In genomic region chr15:8767624-8768571, GRCm38 (mm10) we compare ENCODE assay signal across 20 mouse cellular contexts. TPM values are rescaled to one million over a fixed set of nuclear protein-coding genes. Genes with fewer than 3 reads are reported as not detected.
A peak's percentile ranks its signal among the peaks of the same experiment; 100 is the strongest.
DNase-seq lines count a peak whose midpoint lies in the region; ATAC-seq and TF ChIP-seq lines count a peak whose summit lies in the region.
"Had no signal": no experiment of that assay in that cellular context is flagged by ENCODE, and none has a peak within 500 bp of the region (broad histone marks: within the 10 kb centered on the region; RNA-seq: fewer than 3 reads in every experiment).

No protein-coding gene starts in this region.

- H3K9me3 ChIP-seq in liver, embryonic 12.5 days (replicated peaks): no peaks in the 10 kb centered on the region
- H3K9me3 ChIP-seq in liver, embryonic 16.5 days (replicated peaks; ENCODE audit: control insufficient read depth, low read length): no peaks in the 10 kb centered on the region
- H3K9me3 ChIP-seq in forebrain, postnatal 0 days (ENCODE audit: low read length): no peaks in the 10 kb centered on the region
- H3K9me3 ChIP-seq: embryonic facial prominence, embryonic 12.5 days; forebrain, embryonic 15.5 days; heart, embryonic 10.5 days; hindbrain, embryonic 13.5 days had no signal

- H3K4me3 ChIP-seq in liver, embryonic 12.5 days: no peak overlapping the region
- H3K4me3 ChIP-seq in liver, embryonic 16.5 days (ENCODE audit: low read depth, low read length): no peak overlapping the region
- no peak overlapping the region for H3K4me3 ChIP-seq in forebrain, postnatal 0 days (ENCODE audit: low read depth, low read length)
- H3K4me3 ChIP-seq: embryonic facial prominence, embryonic 12.5 days; forebrain, embryonic 15.5 days; heart, embryonic 10.5 days; hindbrain, embryonic 13.5 days had no signal

- H3K27ac ChIP-seq in liver, embryonic 12.5 days: peak overlapping the region; percentile 76
- H3K27ac ChIP-seq in liver, embryonic 16.5 days (ENCODE audit: low read length): peak overlapping the region; percentile 77
- no peak overlapping the region for H3K27ac ChIP-seq in forebrain, postnatal 0 days (ENCODE audit: low read depth, low read length)
- H3K27ac ChIP-seq: embryonic facial prominence, embryonic 12.5 days; forebrain, embryonic 15.5 days; heart, embryonic 10.5 days; hindbrain, embryonic 13.5 days had no signal

- H3K9ac ChIP-seq in liver, embryonic 12.5 days: 0 out of 2 replicates have a peak overlapping the region, but pooled peaks have one; percentile 29
- H3K9ac ChIP-seq in liver, embryonic 16.5 days (ENCODE audit: low read depth, low read length): no peak overlapping the region
- H3K9ac ChIP-seq in forebrain, postnatal 0 days: no peak overlapping the region
- H3K9ac ChIP-seq: embryonic facial prominence, embryonic 12.5 days; forebrain, embryonic 15.5 days; hindbrain, embryonic 13.5 days had no signal

- WGBS in liver, embryonic 12.5 days (ENCODE audit: insufficient replicate concordance): 48% methylated on average over 16 of the region's 16 CpGs
- WGBS in liver, embryonic 16.5 days (ENCODE audit: insufficient replicate concordance): 48% methylated on average over 16 of the region's 16 CpGs
- 94% methylated on average over 16 of the region's 16 CpGs for WGBS in forebrain, postnatal 0 days

- no peak for TF ChIP-seq CTCF in forebrain, postnatal 0 days (IDR thresholded peaks at IDR 0.05; ENCODE audit: low read depth)

- peak; percentile 70 for DNase-seq in c-Kit-positive CD71-positive TER-119-negative erythroid progenitor cells, embryonic 14.5 days (ENCODE audit: low read depth)
- no peak for DNase-seq in forebrain, postnatal 0 days
- DNase-seq in left cerebral cortex, adult 9 months (ENCODE audit: low spot score in 2 of 2): no peak
- no peak for DNase-seq in heart, postnatal 4 days
- no peak for DNase-seq in right cerebral cortex, postnatal 36 days (ENCODE audit: low spot score in 2 of 2)
- DNase-seq: adrenal gland, adult 8-10 months; adrenal gland, postnatal 36 days; cerebellum, adult 11-12 months; cerebellum, adult 9-10 months; cerebellum, postnatal 25 days; gastrocnemius, postnatal 10 days; heart, adult 18-20 months; heart, postnatal 10 days had no signal

- ATAC-seq in liver, embryonic 12.5 days: peak; percentile 83
- ATAC-seq in liver, embryonic 16.5 days (ENCODE audit: low read depth): peak; percentile 90
- ATAC-seq in forebrain, postnatal 0 days: no peak
- ATAC-seq: forebrain, embryonic 15.5 days had no signal

- H3K4me2 ChIP-seq in liver, embryonic 12.5 days: peak overlapping the region; percentile 45
- H3K4me2 ChIP-seq in liver, embryonic 16.5 days (ENCODE audit: low read depth, low read length): no peak overlapping the region
- H3K4me2 ChIP-seq in forebrain, postnatal 0 days (ENCODE audit: low read depth): no peak overlapping the region
- H3K4me2 ChIP-seq: embryonic facial prominence, embryonic 12.5 days; forebrain, embryonic 15.5 days; hindbrain, embryonic 13.5 days had no signal

- H3K4me1 ChIP-seq in liver, embryonic 12.5 days: peaks cover 66% of the 10 kb centered on the region
- peaks cover 18% of the 10 kb centered on the region for H3K4me1 ChIP-seq in liver, embryonic 16.5 days (ENCODE audit: control insufficient read depth, low read depth, low read length)
- no peaks in the 10 kb centered on the region for H3K4me1 ChIP-seq in forebrain, postnatal 0 days (ENCODE audit: insufficient read depth)
- H3K4me1 ChIP-seq: embryonic facial prominence, embryonic 12.5 days; forebrain, embryonic 15.5 days; heart, embryonic 10.5 days; hindbrain, embryonic 13.5 days had no signal

- no peaks in the 10 kb centered on the region for H3K36me3 ChIP-seq in liver, embryonic 12.5 days
- no peaks in the 10 kb centered on the region for H3K36me3 ChIP-seq in liver, embryonic 16.5 days (ENCODE audit: control insufficient read depth, insufficient read depth)
- no peaks in the 10 kb centered on the region for H3K36me3 ChIP-seq in forebrain, postnatal 0 days (ENCODE audit: insufficient read depth)
- H3K36me3 ChIP-seq: embryonic facial prominence, embryonic 12.5 days; forebrain, embryonic 15.5 days; heart, embryonic 10.5 days; hindbrain, embryonic 13.5 days had no signal

- no peaks in the 10 kb centered on the region for H3K27me3 ChIP-seq in liver, embryonic 12.5 days (replicated peaks)
- no peaks in the 10 kb centered on the region for H3K27me3 ChIP-seq in liver, embryonic 16.5 days (ENCODE audit: control insufficient read depth, insufficient read depth, low read depth, low read length)
- no peaks in the 10 kb centered on the region for H3K27me3 ChIP-seq in forebrain, postnatal 0 days (ENCODE audit: insufficient read depth, low read length)
- H3K27me3 ChIP-seq: CH12.LX; embryonic facial prominence, embryonic 12.5 days; forebrain, embryonic 15.5 days; hindbrain, embryonic 13.5 days had no signal

RNA-seq across cellular contexts. Expression of gene Slc1a3, which starts 57.3 kb away (rescaled TPM):
- 2.4 and 3.0 TPM in 2 replicates for polyA plus RNA-seq in liver, embryonic 12.5 days (2016; fragmentation: Nextera tagmentation; extraction: Ambion mirVana)
- 0.18 and 0.47 TPM in 2 replicates for polyA plus RNA-seq in liver, embryonic 16.5 days (2015; fragmentation: Nextera tagmentation; extraction: Ambion mirVana)
- total RNA-seq in forebrain, postnatal 0 days (2014; rRNA removed): 210 and 234 TPM in 2 replicates
- 147 and 192 TPM in 2 replicates for polyA plus RNA-seq in forebrain, postnatal 0 days (2015; fragmentation: Nextera tagmentation; extraction: Ambion mirVana)
- total RNA-seq in heart, postnatal 4 days (2021): 1 to 10 TPM; 2.3 to 2.8 TPM

Comparison
In these comparisons a context has a peak if more than half of its experiments do, and no peak if none do; other contexts are left out.
1. RNA of gene Slc1a3, which starts 57.3 kb away (polyA plus RNA-seq): 147 to 192 TPM in forebrain, postnatal 0 days; 2.4 to 3.0 TPM in liver, embryonic 12.5 days and 0.18 to 0.47 TPM in liver, embryonic 16.5 days; every median in the first group is over 10 times any median in the second.